Mouse (Mus musculus): Measurements from ENCODE around the gene Dmd. TPM values are rescaled to one million over a fixed set of nuclear protein-coding genes. Genes with fewer than 3 reads are reported as not detected.

The Dmd gene
- polyA plus RNA-seq, 1 experiment = 36.8 TPM

DNA sequence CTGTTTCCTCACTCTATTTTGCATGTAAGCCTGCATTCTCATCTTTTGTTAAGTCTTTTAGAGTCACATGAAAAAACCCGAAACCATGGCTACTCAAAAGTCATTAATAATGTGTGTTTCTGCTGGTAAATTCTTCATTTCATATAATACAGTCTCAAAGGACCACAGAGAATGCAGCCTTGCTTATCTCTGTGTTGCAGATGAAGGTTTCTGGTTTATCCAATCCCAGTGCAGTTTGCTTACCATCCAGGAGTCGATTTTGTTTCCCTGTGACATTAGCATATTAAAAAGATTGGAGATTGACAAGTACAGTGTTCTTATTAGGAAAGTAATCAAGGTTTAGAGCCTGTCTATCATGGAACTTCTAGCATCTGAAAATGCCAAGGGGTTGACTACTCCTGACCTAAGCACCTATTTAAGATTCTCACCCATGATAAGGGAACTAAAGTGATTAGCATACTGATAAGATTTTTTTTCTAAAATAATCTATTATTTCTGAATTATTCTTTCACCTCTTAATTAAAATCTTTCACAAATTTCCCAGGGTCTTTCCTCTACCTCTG, 1292.7 kb downstream of the Dmd start:
- no peak overlapping the region for H3K27ac ChIP-seq (ENCODE audit: insufficient read depth, low read length)
- TF ChIP-seq CTCF (IDR thresholded peaks at IDR 0.05; ENCODE audit: extremely low read depth, insufficient read depth, low read length) = no peak
- no peak for TF ChIP-seq POLR2A (IDR thresholded peaks at IDR 0.05; ENCODE audit: extremely low read depth, insufficient read depth, low read length)

DNA sequence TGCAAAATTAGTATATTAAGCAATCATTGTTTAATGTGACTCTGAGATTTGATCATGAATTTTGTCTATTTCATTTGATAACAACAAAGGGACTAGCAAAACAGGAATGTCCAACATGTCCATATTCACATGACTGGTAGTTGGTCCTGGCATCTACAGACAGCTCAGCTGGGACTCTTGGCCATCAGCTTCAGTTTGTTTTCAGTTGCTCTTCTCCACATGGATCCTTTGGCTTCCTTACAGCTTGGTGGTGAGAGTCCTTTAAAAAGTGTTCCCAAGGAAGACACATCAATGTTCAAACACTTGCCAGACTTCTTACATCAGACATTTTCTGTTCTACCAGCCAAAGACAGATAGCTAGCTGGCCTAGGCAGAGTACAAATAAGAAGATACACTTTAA, 1381.9 kb downstream of the Dmd start:
- TF ChIP-seq POLR2A (IDR thresholded peaks at IDR 0.05; ENCODE audit: extremely low read depth, insufficient read depth, low read length) = no peak
- no peak for TF ChIP-seq CTCF (IDR thresholded peaks at IDR 0.05; ENCODE audit: extremely low read depth, insufficient read depth, low read length)
- Histone ChIP-seq H3K4me1 (ENCODE audit: control insufficient read depth, insufficient read depth, low read length) (no peaks in the 10 kb centered on the region), H3K27ac (ENCODE audit: insufficient read depth, low read length) (no peak overlapping the region)

More for the DNA sequence above, 1292.7 kb downstream of the Dmd start:
- no peaks in the 10 kb centered on the region for H3K4me1 ChIP-seq (ENCODE audit: control insufficient read depth, insufficient read depth, low read length)
- no peak overlapping the region for H3K4me3 ChIP-seq (ENCODE audit: insufficient read depth, low read length)

DNA sequence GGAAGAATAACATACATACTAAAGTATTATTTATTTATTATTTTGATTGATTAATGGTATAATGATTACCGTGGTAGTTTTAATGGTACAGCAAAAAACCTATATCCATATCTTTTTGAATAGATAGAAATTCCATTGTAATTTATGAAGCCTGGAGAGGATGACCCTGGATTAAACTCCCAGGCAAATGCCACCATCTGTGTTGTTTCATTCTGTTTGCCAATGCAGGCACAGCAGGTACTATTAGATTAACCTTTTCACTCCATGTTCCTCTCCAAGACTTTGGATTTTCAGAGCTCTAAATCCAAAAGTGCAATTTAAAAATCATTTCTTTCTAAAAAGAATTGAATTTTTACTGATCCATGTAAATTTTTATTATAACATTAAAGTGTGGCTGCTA, 1383.5 kb downstream of the Dmd start:
- TF ChIP-seq CTCF (IDR thresholded peaks at IDR 0.05; ENCODE audit: extremely low read depth, insufficient read depth, low read length) (no peak), POLR2A (IDR thresholded peaks at IDR 0.05; ENCODE audit: extremely low read depth, insufficient read depth, low read length) (no peak)
- no peaks in the 10 kb centered on the region for H3K4me1 ChIP-seq (ENCODE audit: control insufficient read depth, insufficient read depth, low read length)

More for the DNA sequence above, 1381.9 kb downstream of the Dmd start:
- no peak overlapping the region for H3K4me3 ChIP-seq (ENCODE audit: insufficient read depth, low read length)

DNA sequence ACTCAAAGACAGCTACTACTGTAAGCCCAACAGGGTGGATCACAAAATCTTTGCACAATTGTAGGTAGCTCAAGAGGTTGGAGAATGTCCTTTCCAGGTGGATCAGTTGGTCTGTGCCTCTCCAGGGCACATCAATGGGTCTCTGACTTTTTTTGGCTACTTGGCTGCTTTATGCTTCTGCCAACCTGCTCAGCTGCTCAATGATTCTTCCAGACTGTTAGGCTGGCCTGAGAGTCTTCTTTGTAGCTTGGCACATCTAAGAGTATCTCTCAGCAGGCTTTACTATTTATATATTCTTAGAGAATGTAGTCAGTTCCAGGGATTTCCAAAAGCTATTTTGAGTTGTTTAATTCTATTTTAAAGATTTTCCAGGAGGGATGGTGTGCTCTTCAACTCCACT, 1416.3 kb downstream of the Dmd start:
- no peak overlapping the region for H3K27ac ChIP-seq (ENCODE audit: insufficient read depth, low read length)
- H3K4me3 ChIP-seq (ENCODE audit: insufficient read depth, low read length) = no peak overlapping the region
- H3K4me1 ChIP-seq (ENCODE audit: control insufficient read depth, insufficient read depth, low read length) = no peaks in the 10 kb centered on the region
- TF ChIP-seq CTCF (IDR thresholded peaks at IDR 0.05; ENCODE audit: extremely low read depth, insufficient read depth, low read length) = no peak
- TF ChIP-seq POLR2A (IDR thresholded peaks at IDR 0.05; ENCODE audit: extremely low read depth, insufficient read depth, low read length) = no peak

More for the DNA sequence above, 1383.5 kb downstream of the Dmd start:
- H3K27ac ChIP-seq (ENCODE audit: insufficient read depth, low read length) = no peak overlapping the region
- H3K4me3 ChIP-seq (ENCODE audit: insufficient read depth, low read length) = no peak overlapping the region

DNA sequence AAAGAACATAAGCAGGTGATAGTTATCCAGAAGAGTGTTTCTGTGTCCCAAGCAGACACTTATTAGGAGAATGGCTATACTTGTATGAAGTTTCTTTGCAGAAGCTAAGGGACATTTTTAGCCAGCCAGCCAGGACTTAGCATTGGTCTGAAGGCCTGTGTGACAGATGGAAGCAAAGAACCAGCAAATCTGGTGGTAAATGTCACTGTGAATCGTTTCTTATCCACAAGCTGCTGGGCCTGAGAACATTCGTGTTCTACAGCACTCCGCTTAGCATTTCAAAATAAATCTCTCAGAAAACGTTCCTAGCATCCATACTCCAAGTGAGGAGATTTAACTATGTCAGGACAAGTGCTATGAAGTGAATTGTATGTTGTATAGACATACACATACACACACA, 1486.9 kb downstream of the Dmd start:
- no peak for TF ChIP-seq CTCF (IDR thresholded peaks at IDR 0.05; ENCODE audit: extremely low read depth, insufficient read depth, low read length)
- Histone ChIP-seq H3K4me1 (ENCODE audit: control insufficient read depth, insufficient read depth, low read length) (no peaks in the 10 kb centered on the region), H3K4me3 (ENCODE audit: insufficient read depth, low read length) (no peak overlapping the region), H3K27ac (ENCODE audit: insufficient read depth, low read length) (no peak overlapping the region)

DNA sequence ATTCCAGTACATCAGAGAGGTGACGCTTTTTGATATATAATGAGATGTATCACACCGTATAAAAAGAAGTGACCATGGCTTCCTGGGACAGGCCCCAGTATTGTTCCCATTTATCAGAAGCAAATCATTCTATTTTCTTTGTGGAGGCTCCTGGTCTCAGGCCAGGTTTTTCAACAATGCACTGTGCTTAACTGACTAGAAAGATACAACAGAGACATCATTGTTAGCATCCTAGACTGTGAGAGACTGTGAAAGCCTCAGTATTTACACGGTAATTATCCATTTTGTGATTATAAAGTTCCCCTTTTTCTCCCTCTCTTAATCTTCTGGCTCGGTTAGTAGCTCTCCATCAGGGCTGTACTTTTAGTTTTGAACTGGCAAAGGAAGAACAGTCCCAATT, 1487.9 kb downstream of the Dmd start:
- Histone ChIP-seq H3K27ac (ENCODE audit: insufficient read depth, low read length) (no peak overlapping the region), H3K4me3 (ENCODE audit: insufficient read depth, low read length) (no peak overlapping the region), H3K4me1 (ENCODE audit: control insufficient read depth, insufficient read depth, low read length) (no peaks in the 10 kb centered on the region)
- no peak for TF ChIP-seq POLR2A (IDR thresholded peaks at IDR 0.05; ENCODE audit: extremely low read depth, insufficient read depth, low read length)
- TF ChIP-seq CTCF (IDR thresholded peaks at IDR 0.05; ENCODE audit: extremely low read depth, insufficient read depth, low read length) = no peak

DNA sequence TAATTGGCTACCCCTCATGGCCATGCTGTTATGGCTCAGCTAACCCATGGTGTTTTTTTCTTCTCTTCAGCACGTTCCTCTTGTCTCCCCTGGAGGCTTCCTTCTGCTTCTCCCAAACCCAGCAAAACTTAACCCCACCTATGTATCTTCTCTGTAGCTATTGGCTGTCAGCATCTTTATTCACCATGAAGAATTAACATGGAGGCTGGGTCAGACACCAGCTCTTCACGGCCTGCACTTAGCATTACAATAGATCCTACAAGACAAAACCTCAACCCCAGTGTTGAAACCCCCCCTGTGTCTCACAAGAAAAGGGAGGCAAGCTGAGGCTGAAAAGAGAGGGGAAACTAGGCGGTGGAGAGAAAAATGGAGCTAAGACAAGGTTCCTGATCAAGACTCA, 1494.3 kb downstream of the Dmd start:
- Histone ChIP-seq H3K4me3 (ENCODE audit: insufficient read depth, low read length) (no peak overlapping the region), H3K27ac (ENCODE audit: insufficient read depth, low read length) (no peak overlapping the region), H3K4me1 (ENCODE audit: control insufficient read depth, insufficient read depth, low read length) (no peaks in the 10 kb centered on the region)
- no peak for TF ChIP-seq POLR2A (IDR thresholded peaks at IDR 0.05; ENCODE audit: extremely low read depth, insufficient read depth, low read length)
- TF ChIP-seq CTCF (IDR thresholded peaks at IDR 0.05; ENCODE audit: extremely low read depth, insufficient read depth, low read length) = no peak

DNA sequence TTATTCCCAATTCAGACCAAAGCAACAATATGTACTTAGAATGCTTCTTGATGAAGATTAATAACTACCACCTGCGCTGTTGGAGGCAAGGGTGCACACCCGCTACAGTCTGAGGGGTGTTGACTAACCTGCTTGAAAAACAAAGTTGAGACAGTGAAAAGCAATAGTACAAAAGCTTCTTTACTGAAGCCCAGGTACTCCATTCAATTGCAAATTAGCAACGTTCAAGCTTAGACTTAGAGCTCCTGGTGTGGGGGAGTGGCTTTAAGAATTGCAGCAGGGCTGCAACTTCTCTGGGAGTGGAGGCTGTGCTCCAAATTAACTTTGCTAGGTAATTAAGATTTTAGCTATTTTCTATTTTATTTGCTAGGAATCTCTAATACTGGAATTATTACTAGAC, 1495.3 kb downstream of the Dmd start:
- no peak overlapping the region for H3K4me3 ChIP-seq (ENCODE audit: insufficient read depth, low read length)
- TF ChIP-seq POLR2A (IDR thresholded peaks at IDR 0.05; ENCODE audit: extremely low read depth, insufficient read depth, low read length) = no peak
- no peaks in the 10 kb centered on the region for H3K4me1 ChIP-seq (ENCODE audit: control insufficient read depth, insufficient read depth, low read length)
- H3K27ac ChIP-seq (ENCODE audit: insufficient read depth, low read length) = no peak overlapping the region

DNA sequence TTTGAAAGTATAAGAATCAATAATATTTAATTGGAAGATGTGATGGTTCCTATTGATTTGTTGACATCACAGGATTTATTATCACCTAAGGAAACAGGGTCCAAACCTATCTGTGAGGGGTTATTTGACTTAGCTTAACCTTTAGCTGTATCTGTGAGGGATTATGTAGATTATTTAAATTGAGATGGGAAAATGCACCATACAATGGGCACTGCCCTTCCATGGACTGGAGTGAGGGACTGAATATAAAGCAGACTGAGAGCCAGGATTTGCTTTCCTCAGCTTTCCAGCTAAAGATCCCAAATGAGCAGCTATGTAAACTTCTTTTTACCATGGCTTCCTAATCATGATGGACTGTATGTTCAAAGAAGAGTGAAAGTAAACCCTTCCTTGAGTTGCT, 1496.0 kb downstream of the Dmd start:
- no peak overlapping the region for H3K27ac ChIP-seq (ENCODE audit: insufficient read depth, low read length)
- TF ChIP-seq POLR2A (IDR thresholded peaks at IDR 0.05; ENCODE audit: extremely low read depth, insufficient read depth, low read length) = no peak
- no peak for TF ChIP-seq CTCF (IDR thresholded peaks at IDR 0.05; ENCODE audit: extremely low read depth, insufficient read depth, low read length)
- no peaks in the 10 kb centered on the region for H3K4me1 ChIP-seq (ENCODE audit: control insufficient read depth, insufficient read depth, low read length)
- H3K4me3 ChIP-seq (ENCODE audit: insufficient read depth, low read length) = no peak overlapping the region

DNA sequence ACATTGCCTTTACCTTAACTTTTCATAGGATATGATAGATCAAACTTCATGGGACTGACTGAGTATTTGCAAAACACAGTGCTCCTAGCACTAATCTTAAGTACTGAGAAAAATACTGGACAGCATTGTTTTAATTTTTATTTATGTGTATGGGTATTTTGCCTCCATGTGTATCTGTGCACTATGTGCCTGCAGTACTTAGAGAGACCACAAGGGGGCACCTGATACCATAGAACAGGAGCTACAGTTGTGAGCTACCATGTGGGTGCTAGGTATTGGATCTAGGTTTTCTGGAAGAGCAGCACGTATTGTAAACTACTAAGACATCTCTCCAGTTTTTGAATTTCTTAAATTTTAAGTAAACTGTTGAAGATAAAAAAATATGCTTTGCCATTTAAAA, 1505.8 kb downstream of the Dmd start:
- TF ChIP-seq POLR2A (IDR thresholded peaks at IDR 0.05; ENCODE audit: extremely low read depth, insufficient read depth, low read length) (no peak), CTCF (IDR thresholded peaks at IDR 0.05; ENCODE audit: extremely low read depth, insufficient read depth, low read length) (peak; percentile 7; the same call in 1 of the 2 replicates)
- Histone ChIP-seq H3K4me1 (ENCODE audit: control insufficient read depth, insufficient read depth, low read length) (no peaks in the 10 kb centered on the region), H3K27ac (ENCODE audit: insufficient read depth, low read length) (no peak overlapping the region), H3K4me3 (ENCODE audit: insufficient read depth, low read length) (no peak overlapping the region)

Data from cortical plate, adult 2 months (tissue).